Mouse (Mus musculus) testis, adult 2 months (tissue): ENCODE data around the gene Gm20388. TPM values are rescaled to one million over a fixed set of nuclear protein-coding genes. Genes with fewer than 3 reads are reported as not detected.
"Not testable (repeated sequence)": the region's sequence is repeated elsewhere in the genome, so short reads cannot be mapped to it uniquely, and the experiment has no call there.

Experiments used
- H3K27ac ChIP-seq: fragments of 200-500 bp; 2 replicates; pipeline ENCODE4 v1.5.1; 2012; ENCODE audit warnings: low read depth, low read length; ENCODE audit not compliant: control insufficient read depth, insufficient read depth
- H3K27me3 ChIP-seq: fragments of 200-500 bp; 2 replicates; pipeline ENCODE4 v1.6.1; 2012; ENCODE audit warnings: mild to moderate bottlenecking, low read length, moderate library complexity; ENCODE audit not compliant: control insufficient read depth, insufficient read depth
- H3K36me3 ChIP-seq: fragments of 200-500 bp; 2 replicates; pipeline ENCODE4 v1.6.1; 2012; ENCODE audit warnings: mild to moderate bottlenecking, low read length; ENCODE audit not compliant: control insufficient read depth, insufficient read depth
- H3K4me1 ChIP-seq: fragments of 200-500 bp; 2 replicates; pipeline ENCODE4 v1.6.1; 2012; ENCODE audit warnings: low read length; ENCODE audit not compliant: control insufficient read depth, insufficient read depth
- H3K4me3 ChIP-seq: fragments of 200-500 bp; 2 replicates; pipeline ENCODE4 v1.5.1; 2012; ENCODE audit warnings: low read depth, mild to moderate bottlenecking, low read length, moderate library complexity, mixed read lengths; ENCODE audit not compliant: control insufficient read depth
- CTCF ChIP-seq: fragments of 200-500 bp; IDR thresholded peaks from 2 replicates; pipeline ENCODE4 v1.5.1; 2012; ENCODE audit warnings: low read depth, mild to moderate bottlenecking, inconsistent platforms, low read length, moderate library complexity; ENCODE audit not compliant: control insufficient read depth, insufficient read depth, insufficient replicate concordance
- POLR2A ChIP-seq: fragments of 200-500 bp; IDR thresholded peaks from 2 replicates; pipeline ENCODE4 v1.6.1; 2012; ENCODE audit warnings: low read depth, mild to moderate bottlenecking, inconsistent platforms, low read length, moderate library complexity; ENCODE audit not compliant: control insufficient read depth
- polyA plus RNA-seq: library from polyadenylated mRNA; depleted of rRNA; stranded (reverse); fragments of >200 nt; gene quantifications from 2 replicates; pipeline ENCODE4 v1.2.3, GENCODE M21; 2012

Gene Gm20388
- polyA plus RNA-seq, 1 experiment: 5.6 TPM

DNA sequence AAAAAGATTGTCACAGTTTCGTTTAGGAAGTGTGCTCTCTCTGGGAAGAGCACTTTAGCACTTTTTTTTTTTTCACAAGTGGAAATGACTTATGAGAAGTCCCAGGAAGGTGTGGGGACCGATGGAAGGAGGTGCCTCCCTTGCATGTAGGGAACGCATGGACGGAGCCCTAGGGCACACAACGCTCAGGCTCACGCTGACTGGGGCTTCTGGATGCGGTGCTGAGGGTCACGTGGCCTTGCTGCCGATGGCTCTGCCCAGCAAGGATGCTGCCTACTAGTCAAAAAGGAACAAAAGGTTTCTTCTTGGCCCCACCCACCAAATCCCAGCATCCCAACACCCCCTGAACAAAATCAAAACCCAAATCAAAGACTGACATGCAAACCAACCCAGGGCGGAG, 2718.7 kb downstream of the Gm20388 start:
- no peaks in the 10 kb centered on the region for H3K27me3 ChIP-seq
- no peak overlapping the region for H3K4me3 ChIP-seq
- TF ChIP-seq POLR2A (no peak), CTCF (no peak)
- H3K36me3 ChIP-seq: no peaks in the 10 kb centered on the region
- no peaks in the 10 kb centered on the region; the same call in 1 of the 2 replicates for H3K4me1 ChIP-seq
- no peak overlapping the region for H3K27ac ChIP-seq

DNA sequence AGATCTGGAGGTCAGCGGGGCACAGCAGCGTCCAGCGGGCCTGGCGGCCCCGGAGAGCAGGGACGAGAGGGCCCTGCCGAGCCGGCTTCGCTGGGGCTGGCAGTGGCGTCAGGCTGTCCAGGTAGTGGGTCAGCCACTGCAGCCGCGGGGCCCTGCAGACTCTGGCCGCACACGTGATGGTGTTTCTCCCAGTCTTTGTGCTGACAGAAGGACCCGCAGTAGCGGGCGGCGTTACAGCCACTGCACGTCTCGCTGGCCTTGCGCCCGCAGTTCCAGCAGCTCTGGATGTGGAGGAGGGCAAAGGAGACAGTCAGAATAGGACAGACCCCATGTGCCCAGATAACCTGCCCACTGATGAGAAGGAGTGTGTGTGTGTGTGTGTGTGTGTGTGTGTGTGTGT, 2720.1 kb downstream of the Gm20388 start:
- Histone ChIP-seq H3K27ac (no peak overlapping the region), H3K36me3 (no peaks in the 10 kb centered on the region), H3K4me3 (no peak overlapping the region), H3K4me1 (no peaks in the 10 kb centered on the region; the same call in 1 of the 2 replicates), H3K27me3 (no peaks in the 10 kb centered on the region)
- no peak for TF ChIP-seq POLR2A

DNA sequence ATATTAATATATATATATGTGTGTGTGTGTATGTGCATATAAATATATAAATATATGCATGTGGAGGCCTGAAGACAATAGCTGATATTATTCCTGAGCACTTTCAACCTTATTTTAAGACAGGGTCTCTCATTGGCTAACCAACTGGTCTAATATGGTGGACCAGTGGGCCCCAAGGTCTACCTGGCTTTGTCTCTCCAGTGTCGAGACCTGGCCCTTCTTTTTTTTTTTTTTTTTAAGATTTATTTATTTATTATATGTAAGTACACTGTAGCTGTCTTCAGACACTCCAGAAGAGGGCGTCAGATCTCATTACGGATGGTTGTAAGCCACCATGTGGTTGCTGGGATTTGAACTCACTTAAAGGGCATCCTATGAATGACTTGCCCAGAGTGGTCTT, 2721.5 kb downstream of the Gm20388 start:
- H3K27me3 ChIP-seq, H3K27ac ChIP-seq, H3K4me3 ChIP-seq: not testable (repeated sequence)

DNA sequence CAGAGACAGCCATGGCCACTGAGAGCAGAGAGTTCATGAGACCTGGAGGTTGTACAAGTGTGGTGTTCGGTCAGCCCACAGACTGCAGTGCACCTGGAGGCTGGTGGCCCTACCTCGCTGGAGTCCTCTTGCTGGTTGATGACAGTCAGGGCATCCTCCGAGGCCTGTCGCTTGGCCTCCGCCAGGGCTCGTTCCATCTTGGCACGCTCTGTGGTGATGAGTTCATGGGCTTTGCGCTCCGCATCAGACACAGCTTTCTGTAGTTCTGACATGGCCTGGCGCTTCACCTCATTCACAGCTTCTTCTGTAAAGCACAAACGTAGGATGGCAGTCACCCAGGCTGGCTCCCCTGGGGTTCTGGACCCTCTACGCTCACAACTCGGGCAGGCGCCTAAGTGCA, 2722.6 kb downstream of the Gm20388 start:
- TF ChIP-seq POLR2A (no peak), CTCF (no peak)
- Histone ChIP-seq H3K4me1 (no peaks in the 10 kb centered on the region; the same call in 1 of the 2 replicates), H3K4me3 (no peak overlapping the region), H3K36me3 (no peaks in the 10 kb centered on the region), H3K27me3 (no peaks in the 10 kb centered on the region), H3K27ac (no peak overlapping the region)

More for the DNA sequence above, 2721.5 kb downstream of the Gm20388 start:
- not testable (repeated sequence) for H3K4me1 ChIP-seq, H3K36me3 ChIP-seq

DNA sequence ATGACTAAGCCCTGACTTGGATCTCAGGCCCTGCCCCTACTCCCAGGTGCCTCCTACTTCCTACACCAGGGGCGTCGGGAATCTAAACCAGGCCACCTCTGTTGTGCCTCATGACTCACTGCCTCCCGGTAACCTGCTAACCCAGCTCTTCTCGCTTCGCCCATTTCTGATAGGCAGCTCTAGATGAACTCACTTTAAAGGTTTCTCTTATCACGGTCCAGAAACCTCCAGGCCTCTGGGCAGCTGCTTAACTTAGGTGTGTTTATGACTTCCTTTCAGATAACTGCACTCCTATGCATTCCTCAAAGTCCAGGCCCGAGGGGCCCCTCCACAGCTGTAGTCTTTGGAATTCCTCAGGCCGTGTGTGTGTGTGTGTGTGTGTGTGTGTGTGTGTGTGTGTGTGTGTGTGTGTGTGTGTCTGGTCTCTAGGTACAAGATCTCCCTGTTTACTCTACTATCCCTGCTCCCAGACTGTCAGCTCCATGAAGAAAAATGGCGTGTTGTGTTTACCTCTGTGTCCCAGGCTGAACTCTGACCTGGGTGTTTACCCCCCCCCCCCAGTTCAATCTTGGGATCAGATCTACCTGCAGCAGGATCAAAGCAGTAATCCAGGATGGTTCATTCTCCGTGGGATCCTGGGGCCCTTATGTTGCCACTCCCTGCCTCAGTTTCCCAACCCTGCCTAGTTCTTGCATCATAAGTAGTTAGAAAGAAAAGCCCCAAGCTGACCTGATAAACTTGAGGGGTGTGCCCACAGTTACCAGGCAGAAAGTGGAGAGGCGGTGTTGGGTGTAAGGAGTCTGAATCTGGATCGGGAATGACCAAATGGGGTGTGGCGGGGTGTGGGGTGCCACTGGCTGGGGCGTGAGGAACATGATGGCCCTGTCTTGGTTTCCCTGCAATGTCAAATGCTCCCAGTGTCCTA, 2725.5 kb downstream of the Gm20388 start:
- TF ChIP-seq CTCF (no peak), POLR2A (no peak)
- H3K4me3 ChIP-seq: no peak overlapping the region
- H3K27me3 ChIP-seq: no peaks in the 10 kb centered on the region
- no peaks in the 10 kb centered on the region for H3K4me1 ChIP-seq
- no peak overlapping the region for H3K27ac ChIP-seq
- no peaks in the 10 kb centered on the region for H3K36me3 ChIP-seq

DNA sequence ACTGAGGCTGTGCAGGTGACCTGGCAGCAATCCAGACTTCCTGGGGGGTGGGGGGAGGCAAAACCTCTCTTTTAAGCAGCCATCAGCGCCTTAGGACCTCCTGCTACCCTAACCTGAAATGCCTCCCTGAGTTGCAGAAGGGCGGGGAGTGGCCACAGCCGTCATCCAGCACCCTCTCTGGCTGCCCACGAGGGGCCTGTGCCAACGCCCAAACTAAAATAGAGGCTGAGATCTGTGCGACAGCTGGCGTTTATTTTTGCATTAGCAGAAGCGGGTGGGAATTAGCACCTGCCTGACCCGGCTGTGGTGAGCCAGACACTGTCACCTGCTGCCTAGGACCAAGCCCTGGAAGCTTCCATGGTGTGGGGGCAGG, 2726.1 kb downstream of the Gm20388 start:
- Histone ChIP-seq H3K4me1 (no peaks in the 10 kb centered on the region), H3K36me3 (no peaks in the 10 kb centered on the region), H3K27me3 (no peaks in the 10 kb centered on the region), H3K27ac (no peak overlapping the region), H3K4me3 (no peak overlapping the region)
- TF ChIP-seq POLR2A (no peak), CTCF (no peak)

DNA sequence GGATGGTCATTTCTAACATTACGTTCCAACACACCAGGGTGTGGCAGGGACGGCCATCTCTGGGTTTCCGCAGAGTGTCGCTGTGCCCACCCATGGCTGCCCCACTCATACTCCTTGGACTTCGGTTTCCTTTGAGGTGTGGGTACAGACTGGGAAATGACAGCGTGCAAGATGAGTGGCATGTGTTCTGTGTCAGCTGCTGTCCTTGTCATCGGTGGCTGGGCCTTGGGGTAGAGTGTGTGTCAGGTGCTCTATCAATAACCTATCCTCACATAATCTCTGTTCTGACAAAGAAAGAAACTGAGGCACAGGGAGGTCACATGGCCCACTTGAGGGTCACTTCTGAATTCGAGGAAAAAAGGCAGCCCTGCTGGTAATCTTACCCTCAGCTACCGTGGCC, 2726.6 kb downstream of the Gm20388 start:
- TF ChIP-seq POLR2A (no peak), CTCF (no peak)
- Histone ChIP-seq H3K36me3 (no peaks in the 10 kb centered on the region), H3K27me3 (no peaks in the 10 kb centered on the region), H3K4me3 (no peak overlapping the region), H3K4me1 (no peaks in the 10 kb centered on the region), H3K27ac (no peak overlapping the region)
